Mouse (Mus musculus) lung, postnatal 0 days (tissue): ENCODE data around the gene Cfap54.

Experiments used
- CTCF ChIP-seq: IDR thresholded peaks from 2 replicates; pipeline ENCODE4 v1.5.1; 2016; ENCODE audit warnings: antibody characterized with exemption, mild to moderate bottlenecking
- EP300 ChIP-seq: IDR thresholded peaks from 2 replicates; pipeline ENCODE4 v1.6.1; 2016; ENCODE audit warnings: antibody characterized with exemption, mild to moderate bottlenecking, control low read depth

DNA sequence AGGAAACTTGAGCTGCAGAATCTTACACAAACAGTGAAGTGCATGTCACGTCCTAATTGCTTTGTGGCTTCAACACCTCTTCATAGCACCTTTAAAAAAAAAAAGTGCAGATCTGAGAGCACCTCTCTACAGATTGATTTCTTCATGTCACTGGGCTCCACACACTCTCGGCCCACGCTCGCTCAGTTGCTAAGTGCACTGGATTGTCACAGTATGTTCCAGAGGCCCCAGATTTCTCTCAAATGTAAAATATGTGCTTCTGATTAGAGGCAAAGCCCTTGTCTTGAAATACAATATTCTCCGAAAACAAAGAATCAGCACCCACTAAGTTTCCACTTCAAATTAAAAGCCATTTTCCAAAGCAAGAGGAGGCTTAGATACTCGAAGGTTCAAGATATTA, 22.9 kb upstream of the Cfap54 start:
- TF ChIP-seq CTCF, result no peak
- no peak for TF ChIP-seq EP300
